Mouse (Mus musculus): Measurements from ENCODE around the gene Exo5. TPM values are rescaled to one million over a fixed set of nuclear protein-coding genes. Genes with fewer than 3 reads are reported as not detected.

Exo5 gene
- 13.3 TPM for polyA plus RNA-seq (2015; fragmentation: Illumina TruSeq; extraction: RNeasy Lipid Tissue Mini Kit (QIAGEN cat#74804); ENCODE audit: low read depth, low replicate concordance)

GRCm38 (mm10) chr4:120924554-120925299, at the start of gene Exo5:
Gene Exo5, minus strand, starts transcription at chr4:120925017.

DNA sequence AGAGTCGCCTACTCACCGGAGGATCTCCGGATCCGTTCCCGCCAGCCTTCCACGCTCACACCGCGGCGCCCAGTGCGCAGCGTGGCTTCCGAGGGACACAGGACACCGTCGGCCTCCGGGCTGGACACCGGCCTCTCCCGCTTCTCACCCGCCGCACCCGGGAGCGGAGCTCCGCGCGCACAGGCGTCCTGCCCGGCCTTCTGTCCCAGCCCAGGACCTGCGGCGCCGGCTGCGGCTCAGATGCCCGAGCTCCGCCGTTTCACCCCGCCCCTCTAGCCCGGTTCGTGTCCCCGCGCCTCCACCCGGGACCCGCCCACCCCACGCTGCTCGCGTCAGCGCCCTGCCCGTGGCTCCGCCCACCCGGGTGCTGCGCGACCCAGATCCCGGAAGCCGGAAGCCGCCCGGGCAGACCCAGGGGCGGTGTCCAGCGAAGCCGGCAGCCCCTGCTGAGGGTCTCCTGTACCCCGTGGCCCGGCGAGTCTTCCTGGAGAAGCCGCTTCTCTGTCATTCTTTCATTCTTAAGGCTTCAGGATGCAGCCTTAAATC, 26.7 kb upstream of the Exo5 start, which contains the start of gene Zfp69:
Gene Zfp69, minus strand, starts transcription at position 272 of the 546 bp plus-strand sequence.

Other genes with a start within 250 kb of the Exo5 start
- gene Kcnq4, start 176.4 kb downstream of the Exo5 start, polyA plus RNA-seq (2015; fragmentation: Illumina TruSeq; extraction: RNeasy Lipid Tissue Mini Kit (QIAGEN cat#74804); ENCODE audit: low read depth, low replicate concordance), result 5.5 TPM
- 48.3 TPM for gene Nfyc, start 93.4 kb downstream of the Exo5 start, polyA plus RNA-seq (2015; fragmentation: Illumina TruSeq; extraction: RNeasy Lipid Tissue Mini Kit (QIAGEN cat#74804); ENCODE audit: low read depth, low replicate concordance)
- 110 TPM for gene Rims3, start 70.2 kb downstream of the Exo5 start, polyA plus RNA-seq (2015; fragmentation: Illumina TruSeq; extraction: RNeasy Lipid Tissue Mini Kit (QIAGEN cat#74804); ENCODE audit: low read depth, low replicate concordance)
- 1.3 TPM for gene Zfp69, start 26.7 kb upstream of the Exo5 start, polyA plus RNA-seq (2015; fragmentation: Illumina TruSeq; extraction: RNeasy Lipid Tissue Mini Kit (QIAGEN cat#74804); ENCODE audit: low read depth, low replicate concordance)
- 119 TPM for gene Smap2, start 92.2 kb upstream of the Exo5 start, polyA plus RNA-seq (2015; fragmentation: Illumina TruSeq; extraction: RNeasy Lipid Tissue Mini Kit (QIAGEN cat#74804); ENCODE audit: low read depth, low replicate concordance)
- 10.8 TPM for gene Col9a2, start 114.4 kb upstream of the Exo5 start, polyA plus RNA-seq (2015; fragmentation: Illumina TruSeq; extraction: RNeasy Lipid Tissue Mini Kit (QIAGEN cat#74804); ENCODE audit: low read depth, low replicate concordance)
- gene Zmpste24, start 173.2 kb upstream of the Exo5 start, polyA plus RNA-seq (2015; fragmentation: Illumina TruSeq; extraction: RNeasy Lipid Tissue Mini Kit (QIAGEN cat#74804); ENCODE audit: low read depth, low replicate concordance), result 25.0 TPM
- not detected for gene Tmco2, start 184.2 kb upstream of the Exo5 start, polyA plus RNA-seq (2015; fragmentation: Illumina TruSeq; extraction: RNeasy Lipid Tissue Mini Kit (QIAGEN cat#74804); ENCODE audit: low read depth, low replicate concordance)